Mouse (Mus musculus) B cell, adult 2 months (primary cell): ENCODE measurements at regions not wholly inside any gene's neighbourhood (a gene's known extent, or its start where the extent isn't known, plus 50 kb on each side); places are given as distances from the start of the nearest gene placed in this dataset.

Experiments used
- DNase-seq, 2 experiments: peaks; one replicate each; pipeline ENCODE4 v3.0.0; 2022

- no peak for DNase-seq
These were observed 128.6 kb upstream of the Pum3 start for GRCm38 (mm10) chr19:27558199-27558598.

GRCm38 (mm10) chr19:27556697-27557096 is 127.1 kb upstream of the Pum3 start:
- no peak for DNase-seq

GRCm38 (mm10) chr19:27554841-27555240 is 125.2 kb upstream of the Pum3 start:
- DNase-seq = no peak

GRCm38 (mm10) chr19:27553266-27553665 is 123.6 kb upstream of the Pum3 start:
- DNase-seq = no peak

- no peak for DNase-seq
These were observed 108.1 kb upstream of the Pum3 start for GRCm38 (mm10) chr19:27537746-27538145.

- no peak for DNase-seq
These were observed 107.4 kb upstream of the Pum3 start for GRCm38 (mm10) chr19:27537066-27537465.

- no peak for DNase-seq
These were observed 98.4 kb upstream of the Pum3 start for GRCm38 (mm10) chr19:27527940-27528558.

- no peak for DNase-seq
These were observed 89.9 kb upstream of the Pum3 start for GRCm38 (mm10) chr19:27519326-27520061.

- DNase-seq = no peak
These were observed 84.6 kb upstream of the Pum3 start for GRCm38 (mm10) chr19:27514267-27514666.

GRCm38 (mm10) chr19:27513535-27513934 is 83.9 kb upstream of the Pum3 start:
- DNase-seq = no peak

- DNase-seq = no peak
These were observed 81.7 kb upstream of the Pum3 start for GRCm38 (mm10) chr19:27511340-27511739.

GRCm38 (mm10) chr19:27509956-27510639 is 80.5 kb upstream of the Pum3 start:
- DNase-seq = no peak

- no peak for DNase-seq
These were observed 68.7 kb upstream of the Pum3 start for GRCm38 (mm10) chr19:27498278-27498677.

- DNase-seq = no peak
These were observed 62.8 kb upstream of the Pum3 start for GRCm38 (mm10) chr19:27492468-27492867.

GRCm38 (mm10) chr19:27491873-27492272 is 62.2 kb upstream of the Pum3 start:
- no peak for DNase-seq

- no peak for DNase-seq
These were observed 59.4 kb upstream of the Pum3 start for GRCm38 (mm10) chr19:27489053-27489452.
